Mouse (Mus musculus) hindbrain, embryonic 11.5 days (tissue): Measurements from ENCODE around the gene Zfp445. TPM values are rescaled to one million over a fixed set of nuclear protein-coding genes. Genes with fewer than 3 reads are reported as not detected.
A peak's percentile ranks its signal among the peaks of the same experiment; 100 is the strongest.
"Not testable (repeated sequence)": the region's sequence is repeated elsewhere in the genome, so short reads cannot be mapped to it uniquely, and the experiment has no call there.

Source experiments
- ATAC-seq: fragments of 200-750 bp; cut with Nextera tagmentation; 2 replicates; pipeline ENCODE4 v1.8.0; 2017; ENCODE audit warnings: mild to moderate bottlenecking, moderate TSS enrichment, moderate library complexity; ENCODE audit not compliant: low FRiP score
- DNase-seq: peaks from one replicate; pipeline ENCODE4 v3.0.0-alpha.2; 2015; ENCODE audit warnings: low spot score
- H3K27ac ChIP-seq: fragments of 300-500 bp; sonication (generic); 2 replicates; pipeline ENCODE4 v1.5.1; 2014; ENCODE audit warnings: mild to moderate bottlenecking, low read depth, low read length
- H3K27me3 ChIP-seq: fragments of 300-500 bp; sonication (generic); 2 replicates; pipeline ENCODE4 v1.6.1; 2014; ENCODE audit warnings: mild to moderate bottlenecking, low read length, moderate library complexity, mixed read lengths; ENCODE audit not compliant: control insufficient read depth, insufficient read depth
- H3K36me3 ChIP-seq: fragments of 300-500 bp; sonication (generic); 2 replicates; pipeline ENCODE4 v1.6.1; 2014; ENCODE audit warnings: mild to moderate bottlenecking, low read length, moderate library complexity, mixed read lengths; ENCODE audit not compliant: control insufficient read depth, insufficient read depth
- H3K4me1 ChIP-seq: fragments of 300-500 bp; sonication (generic); replicated peaks from 2 replicates; pipeline ENCODE4 v1.6.1; 2014; ENCODE audit warnings: low read length, mixed read lengths; ENCODE audit not compliant: control insufficient read depth, insufficient read depth
- H3K4me2 ChIP-seq: fragments of 300-500 bp; sonication (generic); replicated peaks from 2 replicates; pipeline ENCODE4 v1.6.1; 2014; ENCODE audit warnings: mild to moderate bottlenecking, low read depth, low read length
- H3K4me3 ChIP-seq: fragments of 300-500 bp; sonication (generic); 2 replicates; pipeline ENCODE4 v1.5.1; 2014; ENCODE audit warnings: low read depth, low read length
- H3K9ac ChIP-seq: fragments of 300-500 bp; sonication (generic); 2 replicates; pipeline ENCODE4 v1.6.1; 2014; ENCODE audit warnings: low read depth, low read length
- H3K9me3 ChIP-seq: fragments of 300-500 bp; sonication (generic); 2 replicates; pipeline ENCODE4 v1.6.1; 2016; ENCODE audit warnings: low read length; ENCODE audit not compliant: control insufficient read depth
- WGBS: fragments of 180-500 bp; shearing (Covaris S2); extraction: QIAGEN DNeasy Blood & Tissue Kit; methylation state at CpG from one replicate; pipeline ENCODE4 v1.1.7; 2014; 5-methylcytosine and 5-hydroxymethylcytosine counted together
- polyA plus RNA-seq: library from polyadenylated mRNA; unstranded; fragments of >200 nt; fragmentation: Nextera tagmentation; extraction: Ambion mirVana; gene quantifications from 2 replicates; pipeline ENCODE4 v1.2.1, GENCODE M21; 2014

Zfp445 gene
- polyA plus RNA-seq, 1 experiment from 2014 or later, result 77.3 TPM

GRCm38 (mm10) chr9:122866192-122866591 lies 386 bp upstream of the Zfp445 start:
- DNase-seq, result no peak
- Histone ChIP-seq H3K9me3 (no peaks in the 10 kb centered on the region; the same call in 1 of the 2 replicates), H3K9ac (peak overlapping the region; percentile 96), H3K4me1 (no peaks in the 10 kb centered on the region), H3K4me3 (peak overlapping the region; percentile 83), H3K27ac (no peak overlapping the region), H3K4me2 (no peak overlapping the region; the same call in 1 of the 2 replicates), H3K36me3 (peaks cover 12% of the 10 kb centered on the region), H3K27me3 (no peaks in the 10 kb centered on the region)
- WGBS, result 89% methylated on average over 4 of the region's 4 CpGs
- peak; percentile 48; the same call in 1 of the 2 replicates for ATAC-seq

DNA sequence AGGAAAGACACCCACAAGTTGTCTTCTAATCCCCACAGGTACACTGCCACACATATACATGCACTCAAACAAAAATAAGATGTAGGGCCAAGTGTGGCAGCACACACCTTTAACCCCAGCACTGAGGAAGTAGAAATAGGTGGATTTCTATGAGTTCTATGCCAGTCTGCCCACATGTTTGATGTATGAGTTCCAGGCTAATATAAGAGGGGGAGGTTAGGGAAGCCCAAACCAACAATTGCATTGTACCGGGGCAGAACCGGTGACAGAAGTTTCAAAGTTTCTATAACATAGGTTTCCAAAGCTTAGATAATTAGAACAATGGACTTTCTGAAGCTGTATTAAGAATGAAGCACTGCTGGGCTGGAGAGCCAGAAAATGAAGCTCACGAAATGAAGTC lies 958 bp downstream of the Zfp445 start:
- Histone ChIP-seq H3K36me3 (peaks cover 24% of the 10 kb centered on the region), H3K9me3 (no peaks in the 10 kb centered on the region; the same call in 1 of the 2 replicates), H3K27ac (no peak overlapping the region), H3K9ac (peak overlapping the region; percentile 32; the same call in 1 of the 2 replicates), H3K4me3 (peak overlapping the region; percentile 83), H3K4me1 (no peaks in the 10 kb centered on the region), H3K27me3 (no peaks in the 10 kb centered on the region), H3K4me2 (peak overlapping the region; percentile 44)
- DNase-seq, result no peak
- ATAC-seq, result no peak
- WGBS, result 72% methylated on average over 3 of the region's 3 CpGs

GRCm38 (mm10) chr9:122863731-122864130 lies 2.1 kb downstream of the Zfp445 start:
- Histone ChIP-seq H3K4me2 (no peak overlapping the region), H3K27me3 (no peaks in the 10 kb centered on the region), H3K4me3 (no peak overlapping the region), H3K9ac (no peak overlapping the region), H3K9me3 (no peaks in the 10 kb centered on the region; the same call in 1 of the 2 replicates), H3K4me1 (no peaks in the 10 kb centered on the region), H3K36me3 (peaks cover 32% of the 10 kb centered on the region), H3K27ac (no peak overlapping the region)
- 90% methylated on average over 2 of the region's 2 CpGs for WGBS
- no peak for ATAC-seq
- no peak for DNase-seq

DNA sequence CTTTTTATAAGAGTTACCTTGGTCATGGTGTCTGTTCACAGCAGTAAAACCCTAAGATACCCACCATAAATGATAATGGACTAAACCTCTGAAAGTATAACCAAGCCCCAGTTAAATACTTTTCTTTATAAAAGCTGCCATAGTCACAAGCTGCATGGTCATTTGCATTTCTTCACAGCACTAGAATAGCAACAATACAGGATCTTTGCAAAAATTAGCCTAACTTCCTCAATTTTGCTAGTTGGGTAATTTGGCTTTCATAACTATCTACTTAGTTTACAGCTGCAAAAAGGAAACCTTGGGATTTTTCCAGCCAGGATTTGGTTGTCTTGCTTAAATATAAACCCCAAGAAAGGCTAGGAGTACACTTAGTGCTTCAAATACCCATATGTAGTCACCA lies 5.1 kb downstream of the Zfp445 start:
- Histone ChIP-seq H3K36me3 (peaks cover 44% of the 10 kb centered on the region), H3K27ac (no peak overlapping the region), H3K9me3 (no peaks in the 10 kb centered on the region; the same call in 1 of the 2 replicates), H3K4me3 (no peak overlapping the region), H3K27me3 (no peaks in the 10 kb centered on the region), H3K4me2 (no peak overlapping the region), H3K9ac (no peak overlapping the region), H3K4me1 (no peaks in the 10 kb centered on the region)
- DNase-seq (no peak), ATAC-seq (no peak)

- no peak for ATAC-seq
- peaks cover 63% of the 10 kb centered on the region for H3K36me3 ChIP-seq
- H3K4me1 ChIP-seq, result no peaks in the 10 kb centered on the region
- no peaks in the 10 kb centered on the region; the same call in 1 of the 2 replicates for H3K9me3 ChIP-seq
- H3K27me3 ChIP-seq, result no peaks in the 10 kb centered on the region
- no peak overlapping the region for H3K4me3 ChIP-seq
- no peak overlapping the region for H3K27ac ChIP-seq
- 96% methylated on average over 3 of the region's 3 CpGs for WGBS
- no peak overlapping the region for H3K9ac ChIP-seq
- H3K4me2 ChIP-seq, result no peak overlapping the region
- DNase-seq, result no peak
Observed at GRCm38 (mm10) chr9:122856716-122857115, 9.1 kb downstream of the Zfp445 start.

GRCm38 (mm10) chr9:122855617-122856016 lies 10.2 kb downstream of the Zfp445 start:
- Histone ChIP-seq H3K27me3 (no peaks in the 10 kb centered on the region), H3K36me3 (peaks cover 55% of the 10 kb centered on the region), H3K4me2 (no peak overlapping the region), H3K27ac (no peak overlapping the region), H3K4me1 (no peaks in the 10 kb centered on the region), H3K4me3 (no peak overlapping the region), H3K9ac (no peak overlapping the region), H3K9me3 (no peaks in the 10 kb centered on the region; the same call in 1 of the 2 replicates)
- DNase-seq (no peak), ATAC-seq (no peak)
- 96% methylated on average over 4 of the region's 4 CpGs for WGBS

DNA sequence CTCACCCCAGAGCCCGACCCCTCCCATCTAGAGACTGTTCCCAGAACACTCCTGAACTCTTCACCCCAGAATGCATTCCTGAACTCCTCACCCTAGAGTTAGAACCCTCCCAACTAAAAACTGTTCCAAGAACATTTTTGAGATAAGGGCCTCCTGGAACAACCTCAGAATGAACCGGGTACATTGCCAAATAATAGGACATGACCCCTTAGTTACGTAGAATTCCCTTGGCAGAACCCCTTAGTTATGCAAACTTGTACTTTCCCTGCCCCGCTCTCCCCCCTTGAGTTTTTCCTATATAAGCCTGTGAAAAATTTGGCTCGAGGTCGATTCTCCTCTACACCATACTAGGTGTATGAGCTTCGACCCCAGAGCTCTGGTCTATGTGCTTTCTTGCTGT lies 10.7 kb downstream of the Zfp445 start:
- not testable (repeated sequence) for H3K9me3 ChIP-seq, DNase-seq, H3K9ac ChIP-seq, H3K4me1 ChIP-seq, ATAC-seq, H3K27me3 ChIP-seq, H3K4me3 ChIP-seq, H3K27ac ChIP-seq, H3K4me2 ChIP-seq
- WGBS, result 100% methylated on average over 2 of the region's 7 CpGs
- H3K36me3 ChIP-seq, result peaks cover 51% of the 10 kb centered on the region

GRCm38 (mm10) chr9:122854526-122854925 lies 11.3 kb downstream of the Zfp445 start:
- H3K36me3 ChIP-seq, result peaks cover 47% of the 10 kb centered on the region
- H3K4me2 ChIP-seq, result no peak overlapping the region
- no peaks in the 10 kb centered on the region; the same call in 1 of the 2 replicates for H3K9me3 ChIP-seq
- H3K9ac ChIP-seq, result no peak overlapping the region
- ATAC-seq (no peak), DNase-seq (no peak)
- 95% methylated on average over 7 of the region's 7 CpGs for WGBS
- H3K27me3 ChIP-seq, result no peaks in the 10 kb centered on the region
- H3K4me1 ChIP-seq, result no peaks in the 10 kb centered on the region
- H3K27ac ChIP-seq, result no peak overlapping the region
- no peak overlapping the region for H3K4me3 ChIP-seq

- H3K27me3 ChIP-seq, H3K4me3 ChIP-seq, H3K4me2 ChIP-seq, H3K27ac ChIP-seq, DNase-seq, H3K9me3 ChIP-seq, H3K9ac ChIP-seq, H3K4me1 ChIP-seq, ATAC-seq: not testable (repeated sequence)
- WGBS, result 89% methylated on average over 7 of the region's 8 CpGs
- H3K36me3 ChIP-seq, result peaks cover 11% of the 10 kb centered on the region
Observed at GRCm38 (mm10) chr9:122847811-122848311, 17.9 kb downstream of the Zfp445 start.
